Mouse (Mus musculus) spleen, postnatal 36 days (tissue): ENCODE data around the gene Tmem106c.

Source experiments
- DNase-seq, 2 experiments: peaks; one replicate each; pipeline ENCODE4 v3.0.0; 2022; ENCODE audit warnings: low spot score in 2 of 2, mixed read lengths in 1 of 2

The Tmem106c gene

DNA sequence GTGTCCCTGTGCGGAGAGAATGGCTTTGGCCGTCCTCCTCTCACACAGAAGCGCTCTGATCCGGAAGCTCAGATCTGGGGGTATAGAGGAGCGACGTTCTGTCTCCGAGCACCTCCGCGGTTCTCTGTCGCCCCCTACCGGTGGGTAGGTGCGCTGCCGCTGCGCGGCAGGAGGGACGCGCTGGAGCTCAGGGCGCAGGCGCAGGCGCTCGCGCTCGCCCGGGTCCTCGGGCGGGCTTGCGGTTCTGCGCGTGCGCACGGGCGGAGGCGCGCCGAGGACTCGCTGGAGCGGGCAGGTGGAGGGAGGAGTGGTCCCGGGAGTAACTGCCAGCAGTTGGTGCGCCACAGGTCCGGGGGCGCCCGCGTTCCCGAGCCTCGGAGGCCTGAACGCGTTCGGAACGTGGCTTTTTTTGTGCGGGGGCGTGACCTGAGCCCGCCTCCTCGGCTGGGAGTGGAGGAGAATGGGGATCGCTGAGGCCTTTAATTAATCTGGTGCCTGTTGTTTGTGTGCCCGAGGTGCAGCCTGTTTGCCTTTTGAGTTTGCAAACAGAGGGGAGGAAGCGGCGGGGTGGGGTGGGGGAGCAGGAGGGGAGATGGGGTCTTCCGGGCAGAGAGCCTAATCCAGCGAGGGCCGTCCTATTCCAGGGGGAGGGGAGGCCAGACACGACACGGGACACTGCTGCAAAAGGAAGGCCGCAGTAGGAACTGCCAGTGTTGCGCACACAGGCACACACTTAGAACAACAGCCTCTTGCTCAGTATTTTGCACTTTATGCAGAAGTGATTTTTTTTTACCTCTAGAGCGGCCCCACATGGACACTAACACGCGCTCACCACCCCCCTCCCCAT lies at the start of gene Tmem106c:
Gene Tmem106c, plus strand, starts transcription at position 212 of the 847 bp plus-strand sequence.
- DNase-seq: peak; percentile 90

GRCm38 (mm10) chr15:97914331-97914747 lies 49.7 kb upstream of the Tmem106c start:
- DNase-seq: no peak

DNA sequence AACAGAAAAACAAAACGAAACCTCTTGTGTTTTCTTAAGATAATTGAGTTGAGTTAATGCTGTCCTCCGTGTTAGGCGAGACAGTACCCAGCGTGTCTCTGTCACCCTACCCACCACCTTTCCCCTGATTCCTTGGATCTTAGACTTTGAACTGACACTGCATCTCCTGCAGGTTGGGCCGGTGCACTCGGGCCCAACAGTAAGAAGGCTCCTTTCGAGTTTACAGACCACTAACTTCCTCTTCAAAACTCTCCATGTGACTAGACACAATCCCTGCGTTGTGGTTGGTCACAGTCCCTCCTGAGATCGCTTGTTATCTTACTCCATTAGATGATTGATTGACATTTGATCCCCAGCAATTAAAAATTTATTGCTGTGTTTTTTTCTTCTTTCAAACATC lies 46.0 kb upstream of the Tmem106c start:
- DNase-seq: no peak

GRCm38 (mm10) chr15:97919217-97919616 lies 44.8 kb upstream of the Tmem106c start:
- no peak for DNase-seq

DNA sequence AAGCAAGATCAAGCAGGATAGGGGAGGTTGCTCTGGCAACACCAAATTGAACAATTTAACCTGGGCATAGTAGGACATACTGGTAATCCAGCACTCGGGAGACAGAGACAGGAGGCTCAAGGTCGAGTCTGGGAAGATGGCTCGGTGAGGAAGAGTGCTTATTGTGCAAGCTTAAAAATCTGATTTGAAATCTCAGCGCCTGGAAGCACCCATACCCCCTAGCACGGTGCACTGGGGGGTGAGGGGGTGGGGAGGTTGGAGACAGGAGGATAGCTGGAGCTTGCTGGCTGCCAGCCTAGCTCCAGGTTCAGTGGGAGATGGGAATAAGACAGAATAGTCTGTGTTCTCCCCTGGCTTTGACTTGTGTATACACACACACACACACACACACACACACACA lies 43.7 kb upstream of the Tmem106c start:
- no peak for DNase-seq

- DNase-seq: no peak
Observed at GRCm38 (mm10) chr15:97921796-97922195, 42.2 kb upstream of the Tmem106c start.

GRCm38 (mm10) chr15:97922421-97922820 lies 41.6 kb upstream of the Tmem106c start:
- no peak for DNase-seq

DNA sequence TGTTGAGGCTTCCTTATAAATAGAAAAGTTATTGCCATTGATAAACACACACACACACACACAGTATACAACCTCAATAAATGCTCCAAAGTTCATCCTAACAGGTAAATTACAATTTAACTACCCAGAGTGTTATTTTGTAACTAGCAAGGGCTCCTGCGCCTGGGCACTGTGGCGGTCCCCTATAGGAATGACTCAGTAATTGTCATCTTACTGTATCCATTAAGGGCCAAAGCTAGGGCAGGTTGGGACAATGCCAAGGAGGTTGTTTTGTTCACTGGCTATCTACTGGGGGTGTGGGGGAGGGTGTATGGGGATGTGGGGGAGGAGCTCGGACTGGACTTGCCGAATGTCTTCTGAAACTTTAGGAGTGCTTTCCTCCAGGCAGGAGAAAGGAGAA lies 37.0 kb upstream of the Tmem106c start:
- no peak for DNase-seq

GRCm38 (mm10) chr15:97927821-97928220 lies 36.2 kb upstream of the Tmem106c start:
- no peak for DNase-seq

- DNase-seq: no peak
Observed at GRCm38 (mm10) chr15:97929259-97929824, 34.7 kb upstream of the Tmem106c start.

- DNase-seq: no peak
Observed at GRCm38 (mm10) chr15:97932441-97932840, 31.6 kb upstream of the Tmem106c start.

- no peak for DNase-seq
Observed at GRCm38 (mm10) chr15:97938580-97938979, 25.4 kb upstream of the Tmem106c start.

DNA sequence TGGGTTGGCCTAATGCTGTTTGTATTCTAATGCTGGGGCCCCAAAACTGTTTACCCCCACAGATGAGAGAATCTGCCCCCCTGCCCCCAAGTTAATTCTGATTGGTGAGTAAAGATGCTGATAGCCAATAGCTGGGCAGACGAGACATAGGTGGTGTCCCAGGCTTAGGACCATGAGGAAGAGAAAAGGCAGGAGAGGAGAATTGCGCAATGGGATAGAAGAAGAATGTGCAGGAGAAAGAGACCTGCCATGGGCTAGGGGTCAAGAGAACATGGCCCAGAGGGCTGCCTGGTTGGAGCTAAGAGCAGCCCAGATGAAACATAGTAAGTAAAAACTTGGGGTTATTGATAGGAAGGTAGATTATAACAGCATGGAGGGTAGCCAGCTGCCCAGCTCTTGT lies 23.9 kb upstream of the Tmem106c start:
- no peak for DNase-seq

DNA sequence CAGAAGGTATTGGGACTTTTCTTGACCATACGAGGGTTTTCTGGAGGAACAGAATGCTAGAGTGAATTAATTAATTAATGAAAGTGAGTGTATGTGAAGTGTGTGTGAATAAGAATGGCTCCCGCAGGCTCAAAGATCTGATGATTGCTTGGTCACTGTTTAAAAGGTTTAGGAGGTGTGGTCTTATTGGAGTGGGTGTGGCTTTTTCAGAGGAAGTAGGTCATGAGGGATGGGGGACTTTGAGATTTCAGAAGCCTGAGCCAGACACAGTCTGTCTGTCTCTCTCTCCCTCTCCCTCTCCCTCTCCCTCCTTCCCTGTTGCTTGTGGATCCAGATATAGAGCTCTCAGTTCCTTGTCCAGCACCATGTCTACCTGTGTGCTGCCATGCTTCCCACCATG lies 22.7 kb upstream of the Tmem106c start:
- no peak for DNase-seq

DNA sequence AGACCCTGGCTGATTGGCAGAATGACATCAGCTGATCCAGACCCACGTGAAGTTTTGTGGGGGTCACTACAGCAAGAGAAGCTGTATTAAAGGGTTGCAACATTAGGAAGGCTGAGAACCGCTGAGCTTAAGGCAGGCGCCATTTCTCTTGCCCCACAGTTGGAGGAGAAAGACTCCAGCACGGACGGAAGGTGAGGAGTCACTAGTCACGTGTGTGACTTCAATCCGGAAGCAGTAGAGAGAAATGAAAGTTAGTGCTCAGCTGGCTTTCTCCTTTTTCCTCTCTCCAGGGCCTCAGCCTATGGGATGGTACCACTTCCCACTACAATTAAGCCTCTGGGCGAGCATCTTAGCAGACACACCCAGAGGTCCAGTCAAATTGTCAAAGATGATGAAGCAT lies 21.5 kb upstream of the Tmem106c start:
- no peak for DNase-seq

GRCm38 (mm10) chr15:97943356-97943755 lies 20.6 kb upstream of the Tmem106c start:
- DNase-seq: no peak

DNA sequence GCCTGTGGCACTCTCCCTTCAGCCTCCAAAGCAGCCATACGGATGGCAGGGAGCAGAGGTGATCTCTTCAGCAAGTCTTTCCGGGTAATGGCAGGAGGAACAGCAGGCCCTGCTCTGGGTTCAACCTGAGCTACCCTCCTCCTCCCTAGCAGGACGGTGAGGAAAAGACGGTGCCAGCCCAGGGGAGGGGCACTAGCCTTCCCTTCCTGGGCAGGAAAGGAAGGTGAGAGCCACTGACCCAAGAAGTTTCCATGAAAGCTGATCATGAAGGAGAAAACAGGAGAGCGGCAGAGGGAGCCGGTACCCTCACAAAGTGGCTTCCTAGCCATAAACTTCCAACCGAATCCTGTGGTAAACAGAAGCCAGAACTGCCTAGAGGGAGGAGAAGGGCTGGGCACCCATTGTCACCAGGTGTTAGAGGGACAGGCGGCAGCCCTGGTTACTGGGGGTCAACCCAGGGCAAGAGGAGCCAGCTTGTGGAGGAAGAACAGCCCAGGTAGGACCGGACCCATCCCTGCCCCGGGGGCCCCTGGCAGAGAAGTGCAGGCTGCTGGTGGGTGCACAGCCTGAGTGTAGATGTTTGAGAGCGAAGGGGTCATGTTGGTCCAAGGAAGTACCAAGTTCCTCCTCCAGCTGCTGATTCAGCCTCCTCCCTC lies 19.0 kb upstream of the Tmem106c start:
- DNase-seq: no peak

DNA sequence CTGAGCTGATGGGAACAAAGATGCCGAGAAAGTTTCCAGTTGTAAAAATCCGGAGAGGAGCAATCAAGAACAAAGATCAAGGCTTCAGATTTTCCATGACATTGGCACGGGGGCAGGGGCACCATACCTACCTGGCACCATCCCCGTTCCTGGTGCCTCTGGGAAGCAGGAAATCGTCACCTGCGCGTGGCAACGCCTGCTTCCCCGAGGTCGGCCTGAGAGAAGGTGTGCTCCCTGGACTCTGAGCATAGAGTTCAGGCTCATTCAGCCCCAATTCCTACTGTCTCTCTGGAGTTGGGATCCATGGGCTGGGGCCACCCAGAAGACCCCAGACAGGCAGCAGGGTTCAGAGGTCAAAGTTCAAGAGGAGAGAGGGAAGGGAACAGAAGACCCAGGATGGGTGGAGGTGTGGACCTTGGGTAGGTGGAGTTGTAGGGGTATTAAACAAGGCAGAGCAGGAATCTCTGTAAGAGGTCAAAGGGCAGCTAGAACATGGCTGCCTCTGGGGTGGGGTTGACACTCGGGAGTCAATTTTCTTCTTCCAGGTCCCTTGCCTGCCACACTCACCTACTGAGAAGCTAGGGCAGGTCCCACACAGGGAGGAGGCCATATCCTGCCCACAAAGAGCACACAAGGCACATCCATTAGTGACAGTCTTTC lies 18.2 kb upstream of the Tmem106c start:
- DNase-seq: no peak

DNA sequence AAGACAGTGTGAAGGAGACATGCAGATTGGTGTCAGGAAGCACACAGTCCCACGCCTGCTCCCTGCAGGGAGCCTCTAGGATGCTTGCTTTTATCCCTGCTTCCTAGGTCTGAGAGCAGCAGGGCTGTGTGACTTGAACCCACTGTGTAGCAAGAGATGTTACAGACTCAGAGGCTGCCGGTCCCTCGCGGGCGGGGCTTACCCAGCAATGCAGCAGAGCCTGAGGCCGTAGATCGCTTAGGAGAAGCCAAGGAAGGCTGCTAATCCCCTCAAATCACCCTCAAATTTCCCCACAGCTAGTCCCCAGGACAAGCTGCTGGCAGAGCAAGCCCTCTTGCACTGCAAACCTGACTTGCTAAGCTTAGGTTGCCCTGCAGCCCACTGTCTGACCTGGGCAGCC lies 15.3 kb upstream of the Tmem106c start:
- DNase-seq: no peak

DNA sequence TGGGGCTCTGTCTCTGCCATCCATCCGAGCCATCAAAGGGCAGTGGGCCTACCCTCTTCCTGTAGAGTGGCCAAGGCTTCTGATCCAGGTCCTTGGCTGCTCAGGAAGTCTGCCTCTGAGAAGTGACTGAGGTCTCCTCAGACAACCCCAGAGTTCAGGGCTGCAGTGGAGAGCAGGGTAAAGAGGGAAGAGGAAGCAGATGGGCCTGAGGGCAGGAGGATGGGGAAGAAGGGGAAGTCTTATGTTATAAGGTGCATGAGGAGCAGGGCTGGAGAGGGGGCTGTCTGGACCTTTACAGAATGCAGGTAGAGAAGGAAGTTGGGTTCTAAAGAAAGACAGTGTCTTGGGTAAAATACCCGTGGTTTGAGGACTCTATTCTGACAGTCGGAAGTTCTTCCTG lies 14.3 kb upstream of the Tmem106c start:
- no peak for DNase-seq

DNA sequence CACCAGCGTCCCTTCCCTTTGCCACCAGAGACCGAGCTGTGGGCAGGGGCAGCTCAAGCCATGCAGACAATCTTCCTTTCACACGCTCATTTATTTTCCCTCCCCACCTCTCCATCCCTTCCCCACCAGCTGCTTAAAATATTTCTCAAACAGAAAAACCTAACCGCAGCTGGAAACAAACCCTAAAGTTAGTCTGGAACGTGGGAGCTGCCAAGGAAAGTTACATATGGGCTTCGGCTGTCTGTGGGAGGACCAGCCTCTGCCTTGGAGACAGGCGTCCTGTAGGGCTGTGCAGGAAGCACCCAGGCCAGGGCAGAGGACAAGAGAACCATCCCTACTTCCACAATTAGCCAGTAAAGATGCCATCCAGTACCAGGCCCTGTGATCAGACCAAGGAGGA lies 13.8 kb upstream of the Tmem106c start:
- DNase-seq: no peak

DNA sequence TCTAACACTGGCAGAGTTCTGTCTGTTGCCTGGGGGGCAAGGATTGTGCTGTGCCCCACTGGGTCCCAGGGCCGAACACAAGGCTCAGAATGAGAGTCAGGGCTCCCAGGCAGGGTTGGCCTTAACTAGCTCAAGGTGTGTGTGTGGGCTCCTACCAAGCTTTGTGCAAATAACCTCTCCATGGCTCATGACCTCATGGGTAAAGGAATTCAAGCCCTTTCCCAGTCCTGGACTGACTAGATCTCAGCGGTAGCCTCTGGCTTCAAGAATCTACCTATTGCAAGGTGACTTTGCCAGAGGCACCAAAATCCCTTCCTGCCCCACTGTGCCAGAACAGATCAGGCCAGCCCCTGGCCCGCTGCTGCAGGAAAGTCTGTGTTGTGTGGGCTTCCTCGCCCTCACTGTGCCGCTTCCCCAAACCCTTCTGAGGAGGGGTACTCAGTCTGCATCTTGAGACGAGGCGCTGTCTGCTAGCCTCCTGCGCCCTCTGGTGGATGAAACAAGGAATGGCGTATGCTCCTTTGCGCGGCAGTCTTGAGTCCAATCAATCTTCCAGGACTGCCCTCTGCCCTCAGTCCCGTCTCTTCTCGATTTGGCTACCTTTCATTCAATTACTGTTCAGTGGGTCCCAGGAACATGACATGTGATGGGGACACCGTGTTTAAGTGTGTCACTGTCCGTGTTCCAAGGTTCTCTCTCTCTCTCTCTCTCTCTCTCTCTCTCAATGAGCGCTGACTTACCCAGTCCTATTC lies 11.7 kb upstream of the Tmem106c start:
- peak in 1 of 2 experiments; percentile 30 for DNase-seq
